16 mouse cellular contexts compared by ENCODE assay signal in the genomic region with DNA sequence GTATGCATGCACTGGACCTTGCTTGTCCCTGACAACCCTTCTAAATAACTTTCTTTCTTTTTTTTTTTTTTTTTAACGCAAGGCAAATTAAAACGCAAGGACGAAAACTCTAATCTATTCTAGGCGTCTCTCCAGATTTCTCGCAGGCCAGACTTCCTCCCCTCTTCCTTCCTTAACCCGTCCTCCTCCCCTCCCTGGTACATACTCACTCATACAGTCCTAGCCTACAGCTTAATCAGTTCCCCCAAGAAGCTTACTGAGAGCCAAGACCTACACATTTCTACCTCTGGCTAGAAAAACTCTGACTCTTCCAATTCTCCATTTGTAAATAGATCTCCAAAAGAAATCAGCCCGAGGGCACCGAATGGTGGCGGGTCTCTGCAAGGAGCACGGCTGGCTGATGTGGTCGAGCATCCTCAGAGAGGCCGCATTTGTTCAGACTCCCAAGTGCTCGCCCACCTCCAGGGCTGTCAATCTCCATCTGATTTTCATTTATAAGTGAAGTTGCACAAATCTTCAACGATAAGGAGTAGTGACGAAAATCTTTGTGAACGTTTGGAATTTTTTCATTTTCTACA.
"Had no signal": no experiment of that assay in that cellular context is flagged by ENCODE, and none has a peak within 500 bp of the region (broad histone marks: within the 10 kb centered on the region; RNA-seq: fewer than 3 reads in every experiment).

No protein-coding gene starts in this region.

- H3K4me2 ChIP-seq: kidney, embryonic 15.5 days; limb, embryonic 15.5 days; neural tube, embryonic 15.5 days had no signal

- H3K36me3 ChIP-seq: kidney, embryonic 15.5 days; limb, embryonic 15.5 days; neural tube, embryonic 15.5 days had no signal

- H3K9ac ChIP-seq: kidney, embryonic 15.5 days; limb, embryonic 15.5 days; liver, embryonic 14.5 days; neural tube, embryonic 15.5 days had no signal

- H3K27ac ChIP-seq: kidney, embryonic 15.5 days; limb, embryonic 15.5 days; liver, embryonic 14.5 days; neural tube, embryonic 15.5 days; stomach, postnatal 0 days had no signal

- H3K27me3 ChIP-seq: kidney, embryonic 15.5 days; limb, embryonic 15.5 days; megakaryocyte, embryonic 14.5 days; neural tube, embryonic 15.5 days had no signal

- ATAC-seq: lung, postnatal 0 days had no signal

- H3K9me3 ChIP-seq: kidney, embryonic 15.5 days; limb, embryonic 15.5 days; neural tube, embryonic 15.5 days had no signal

- DNase-seq: kidney, adult 2 months; kidney, postnatal 14 days; layer of hippocampus, postnatal 36 days; lung, adult 2 months; lung, postnatal 36 days; right cerebral cortex, adult 18-20 months; right cerebral cortex, postnatal 25 days; thymus, postnatal 4 days had no signal

- H3K4me3 ChIP-seq: kidney, embryonic 15.5 days; limb, embryonic 15.5 days; megakaryocyte, embryonic 14.5 days; myocyte; neural tube, embryonic 15.5 days had no signal

- H3K4me1 ChIP-seq: megakaryocyte, embryonic 14.5 days had no signal
